Mouse (Mus musculus): ENCODE measurements at regions not wholly inside any gene's neighbourhood (a gene's known extent, or its start where the extent isn't known, plus 50 kb on each side); places are given as distances from the start of the nearest gene placed in this dataset.

DNA sequence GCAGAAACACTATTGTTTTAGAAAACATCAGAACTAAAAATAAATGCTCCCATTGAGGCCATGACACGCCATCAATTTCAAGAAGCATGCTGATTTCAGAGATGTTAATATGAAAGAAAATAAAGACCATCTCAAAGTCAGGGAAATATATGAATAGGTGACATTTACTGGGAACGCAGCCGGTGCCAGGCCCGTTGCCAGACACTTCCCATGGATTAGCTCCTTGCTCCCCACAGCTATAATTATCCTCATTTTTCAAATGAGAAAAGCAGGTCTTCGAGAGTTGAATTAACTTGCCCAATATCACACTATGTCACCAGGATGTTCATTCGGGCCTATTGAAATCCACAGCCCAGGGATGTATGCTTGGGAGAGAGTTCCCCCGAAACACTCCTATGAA, 165.2 kb upstream of the Rgma start:
- H3K4me1 ChIP-seq (ENCODE audit: control insufficient read depth, insufficient read depth, low read depth, low read length), result peaks cover 20% of the 10 kb centered on the region
- no peaks in the 10 kb centered on the region for H3K9me3 ChIP-seq (ENCODE audit: control insufficient read depth, low read length)
- no peak overlapping the region for H3K9ac ChIP-seq (ENCODE audit: low read depth, low read length)
- WGBS, result 42% methylated on average over 7 of the region's 7 CpGs
- H3K27ac ChIP-seq (ENCODE audit: low read depth, low read length), result peak overlapping the region; percentile 76
- H3K4me3 ChIP-seq (ENCODE audit: low read length), result no peak overlapping the region
- ATAC-seq, result 0 out of 2 replicates have a peak, but pooled peaks have one; percentile 7
- H3K4me2 ChIP-seq (ENCODE audit: low read length), result no peak overlapping the region
- H3K36me3 ChIP-seq (ENCODE audit: control insufficient read depth, insufficient read depth, low read length), result no peaks in the 10 kb centered on the region
- no peaks in the 10 kb centered on the region for H3K27me3 ChIP-seq (replicated peaks; ENCODE audit: control insufficient read depth, insufficient read depth, low read length)

DNA sequence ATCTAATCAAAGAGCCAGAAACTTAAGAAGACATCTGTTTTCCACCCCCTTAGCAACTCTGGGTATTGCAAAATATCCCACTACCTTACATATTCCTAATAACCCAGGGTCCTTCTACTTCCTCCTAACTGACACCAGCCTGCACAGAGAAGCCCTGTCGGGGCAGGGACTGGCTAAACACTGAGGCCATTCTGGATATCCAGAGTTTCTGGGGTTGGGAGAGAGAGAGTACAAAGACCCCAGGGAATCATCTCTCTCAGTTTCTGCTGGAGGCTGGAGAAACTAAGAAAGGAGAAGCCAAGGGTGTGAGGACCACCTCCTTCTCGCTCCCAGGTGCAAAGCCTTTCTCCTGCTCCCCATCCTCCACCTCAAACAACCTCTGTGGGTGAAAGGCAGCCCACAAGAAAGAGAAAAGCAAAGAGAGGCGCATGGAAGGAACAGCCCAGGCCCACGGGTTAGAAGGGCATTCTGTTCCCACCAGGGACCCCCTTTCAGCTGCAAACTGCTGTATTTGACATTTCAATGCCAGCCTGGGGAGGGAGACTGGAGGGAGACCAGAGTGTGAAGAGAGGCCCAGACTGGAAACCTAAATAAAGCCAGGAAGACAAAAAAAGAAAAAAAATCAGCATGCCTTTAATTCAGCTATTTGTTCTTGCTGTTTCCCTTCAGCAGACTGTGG, 152.9 kb upstream of the Rgma start:
- WGBS, result 10% methylated on average over 4 of the region's 4 CpGs
- H3K4me2 ChIP-seq (ENCODE audit: low read length), result no peak overlapping the region
- H3K27ac ChIP-seq (ENCODE audit: low read depth, low read length), result peak overlapping the region; percentile 67
- no peaks in the 10 kb centered on the region for H3K9me3 ChIP-seq (ENCODE audit: control insufficient read depth, low read length)
- H3K9ac ChIP-seq (ENCODE audit: low read depth, low read length), result no peak overlapping the region
- H3K36me3 ChIP-seq (ENCODE audit: control insufficient read depth, insufficient read depth, low read length), result no peaks in the 10 kb centered on the region
- H3K4me1 ChIP-seq (ENCODE audit: control insufficient read depth, insufficient read depth, low read depth, low read length), result peaks cover 5% of the 10 kb centered on the region
- H3K27me3 ChIP-seq (replicated peaks; ENCODE audit: control insufficient read depth, insufficient read depth, low read length), result no peaks in the 10 kb centered on the region
- H3K4me3 ChIP-seq (ENCODE audit: low read length), result no peak overlapping the region
- peak; percentile 95 for ATAC-seq

DNA sequence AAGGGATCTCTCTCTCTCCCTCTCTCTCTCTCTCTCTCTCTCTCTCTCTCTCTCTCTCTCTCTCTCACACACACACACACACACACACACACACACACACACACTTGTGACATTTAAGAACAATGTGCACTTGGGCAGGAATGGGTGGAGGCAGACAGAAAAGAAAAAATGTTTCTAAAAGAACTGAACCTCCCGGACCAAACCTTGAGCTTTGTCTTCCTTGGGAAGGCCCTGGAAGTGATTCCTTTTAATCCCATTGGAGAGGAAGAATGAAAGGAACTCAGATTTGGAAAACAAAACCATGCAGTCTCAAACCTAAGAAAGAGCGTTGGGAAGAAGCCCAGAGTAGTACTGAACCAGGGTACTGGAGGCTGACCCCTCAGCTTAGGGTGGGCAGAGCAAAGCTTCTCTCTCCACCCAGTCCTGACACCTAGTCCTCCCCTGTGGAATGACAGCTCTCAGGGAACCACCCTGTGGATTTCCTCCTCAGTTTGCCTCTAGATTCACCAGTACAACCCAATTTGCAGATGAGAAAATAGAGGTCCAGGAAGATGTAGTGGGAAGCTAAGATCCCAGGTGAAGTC, 152.3 kb upstream of the Rgma start:
- H3K4me3 ChIP-seq (ENCODE audit: low read length), result no peak overlapping the region
- H3K9me3 ChIP-seq (ENCODE audit: control insufficient read depth, low read length), result no peaks in the 10 kb centered on the region
- no peaks in the 10 kb centered on the region for H3K27me3 ChIP-seq (replicated peaks; ENCODE audit: control insufficient read depth, insufficient read depth, low read length)
- peak; percentile 76 for ATAC-seq
- H3K4me1 ChIP-seq (ENCODE audit: control insufficient read depth, insufficient read depth, low read depth, low read length), result peaks cover 5% of the 10 kb centered on the region
- H3K4me2 ChIP-seq (ENCODE audit: low read length), result no peak overlapping the region
- H3K27ac ChIP-seq (ENCODE audit: low read depth, low read length), result peak overlapping the region; percentile 4; the same call in 1 of the 2 replicates
- H3K36me3 ChIP-seq (ENCODE audit: control insufficient read depth, insufficient read depth, low read length), result no peaks in the 10 kb centered on the region
- WGBS, result 18% methylated on average over 2 of the region's 2 CpGs
- no peak overlapping the region for H3K9ac ChIP-seq (ENCODE audit: low read depth, low read length)

DNA sequence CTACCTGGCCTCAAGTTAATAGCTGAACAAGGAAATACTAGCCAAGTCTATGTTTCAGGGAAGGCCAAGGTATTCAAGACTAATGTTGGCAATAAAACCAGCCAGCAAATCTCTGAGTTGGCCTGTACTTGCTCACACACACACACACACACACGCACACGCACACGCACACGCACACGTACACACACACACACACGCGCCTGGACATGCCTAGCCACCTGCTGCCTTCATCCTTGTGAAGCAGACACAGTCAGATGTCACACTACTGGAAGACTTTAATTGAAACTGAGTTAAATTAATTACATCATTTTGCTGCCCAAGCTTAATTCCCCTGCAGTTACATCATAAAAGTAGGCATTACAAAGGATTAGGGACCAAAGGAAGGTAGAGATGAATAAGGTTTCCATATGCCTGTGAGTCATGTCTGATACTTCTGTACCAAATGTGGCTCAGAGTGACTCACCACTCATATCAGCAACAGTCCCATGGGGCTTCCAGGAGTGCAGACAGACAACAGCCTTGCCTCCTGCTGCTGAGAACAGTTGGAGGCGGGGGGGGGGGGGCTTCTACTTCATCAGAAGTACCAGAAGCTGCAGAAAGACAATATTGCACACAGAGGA, 141.7 kb upstream of the Rgma start:
- ATAC-seq, result no peak
- Histone ChIP-seq H3K27me3 (replicated peaks; ENCODE audit: control insufficient read depth, insufficient read depth, low read length) (no peaks in the 10 kb centered on the region), H3K4me2 (ENCODE audit: low read length) (no peak overlapping the region), H3K27ac (ENCODE audit: low read depth, low read length) (no peak overlapping the region), H3K4me1 (ENCODE audit: control insufficient read depth, insufficient read depth, low read depth, low read length) (no peaks in the 10 kb centered on the region), H3K4me3 (ENCODE audit: low read length) (no peak overlapping the region), H3K9ac (ENCODE audit: low read depth, low read length) (no peak overlapping the region), H3K9me3 (ENCODE audit: control insufficient read depth, low read length) (no peaks in the 10 kb centered on the region), H3K36me3 (ENCODE audit: control insufficient read depth, insufficient read depth, low read length) (no peaks in the 10 kb centered on the region)
- 96% methylated on average over 8 of the region's 8 CpGs for WGBS

DNA sequence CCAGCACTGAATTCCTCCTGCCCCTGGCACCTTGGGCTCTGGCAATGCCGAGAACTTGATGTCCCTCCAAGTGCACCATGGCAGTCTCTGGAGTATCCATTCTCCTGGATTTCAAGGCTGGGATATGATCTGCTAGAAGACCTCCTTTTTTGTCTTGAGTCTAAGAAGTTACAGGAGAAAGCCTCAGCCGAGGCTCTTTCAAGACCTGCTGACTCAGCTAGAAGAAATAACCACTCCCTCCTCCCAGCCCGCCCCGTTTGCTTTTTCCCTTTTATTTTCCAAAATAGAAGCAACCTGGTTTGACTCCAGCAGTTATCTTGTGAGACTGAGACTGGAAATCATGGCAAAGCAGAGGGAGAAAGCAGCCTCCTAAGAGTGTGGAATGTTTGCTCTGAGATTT, 136.8 kb upstream of the Rgma start:
- WGBS, result 27% methylated on average over 4 of the region's 4 CpGs
- no peaks in the 10 kb centered on the region for H3K9me3 ChIP-seq (ENCODE audit: control insufficient read depth, low read length)
- H3K27ac ChIP-seq (ENCODE audit: low read depth, low read length), result no peak overlapping the region
- no peaks in the 10 kb centered on the region for H3K4me1 ChIP-seq (ENCODE audit: control insufficient read depth, insufficient read depth, low read depth, low read length)
- no peak overlapping the region for H3K4me3 ChIP-seq (ENCODE audit: low read length)
- H3K27me3 ChIP-seq (replicated peaks; ENCODE audit: control insufficient read depth, insufficient read depth, low read length), result no peaks in the 10 kb centered on the region
- H3K36me3 ChIP-seq (ENCODE audit: control insufficient read depth, insufficient read depth, low read length), result no peaks in the 10 kb centered on the region
- no peak for ATAC-seq
- no peak overlapping the region for H3K9ac ChIP-seq (ENCODE audit: low read depth, low read length)
- H3K4me2 ChIP-seq (ENCODE audit: low read length), result no peak overlapping the region

DNA sequence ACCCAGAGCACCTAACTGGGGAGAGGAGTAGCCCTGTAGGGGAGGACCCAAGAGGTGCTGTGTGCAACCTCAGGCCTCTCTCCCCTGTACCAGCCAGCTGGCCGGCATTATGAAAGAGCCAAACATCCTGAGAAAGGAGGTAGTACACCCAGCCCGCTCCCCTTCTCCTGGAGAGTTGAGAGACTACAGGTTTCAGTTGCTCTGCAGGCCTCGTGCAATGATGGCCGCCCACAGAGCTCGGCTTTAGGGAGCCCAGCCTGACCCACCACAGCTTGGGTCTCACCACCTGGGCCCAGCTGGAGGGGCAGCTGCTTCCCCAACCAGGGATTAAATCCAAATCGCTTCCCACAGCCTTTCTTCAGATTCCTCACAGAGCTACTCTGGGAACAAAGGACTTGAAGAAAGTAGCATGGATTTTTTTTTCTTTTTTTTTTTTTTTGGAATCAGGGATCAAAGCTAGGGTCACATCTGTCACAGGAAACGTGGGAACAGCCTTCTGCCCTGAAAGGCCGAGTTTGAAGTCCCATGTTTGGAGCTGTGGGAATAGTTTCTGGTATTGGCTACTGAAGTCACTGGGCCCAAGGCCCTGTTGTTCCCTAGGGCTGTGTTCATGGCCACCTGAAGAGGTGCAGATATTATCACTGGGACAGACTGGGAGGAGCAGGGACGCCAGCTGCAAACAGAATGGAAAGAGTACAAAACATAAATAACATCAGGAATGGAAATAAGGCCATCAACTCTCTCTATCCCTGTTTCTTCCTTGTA, 131.5 kb upstream of the Rgma start:
- 38% methylated on average over 9 of the region's 9 CpGs for WGBS
- H3K4me3 ChIP-seq (ENCODE audit: low read length), result no peak overlapping the region
- H3K36me3 ChIP-seq (ENCODE audit: control insufficient read depth, insufficient read depth, low read length), result no peaks in the 10 kb centered on the region
- H3K9me3 ChIP-seq (ENCODE audit: control insufficient read depth, low read length), result no peaks in the 10 kb centered on the region
- H3K4me1 ChIP-seq (ENCODE audit: control insufficient read depth, insufficient read depth, low read depth, low read length), result no peaks in the 10 kb centered on the region
- ATAC-seq, result no peak
- no peak overlapping the region for H3K9ac ChIP-seq (ENCODE audit: low read depth, low read length)
- no peak overlapping the region for H3K27ac ChIP-seq (ENCODE audit: low read depth, low read length)
- H3K27me3 ChIP-seq (replicated peaks; ENCODE audit: control insufficient read depth, insufficient read depth, low read length), result no peaks in the 10 kb centered on the region
- no peak overlapping the region for H3K4me2 ChIP-seq (ENCODE audit: low read length)

DNA sequence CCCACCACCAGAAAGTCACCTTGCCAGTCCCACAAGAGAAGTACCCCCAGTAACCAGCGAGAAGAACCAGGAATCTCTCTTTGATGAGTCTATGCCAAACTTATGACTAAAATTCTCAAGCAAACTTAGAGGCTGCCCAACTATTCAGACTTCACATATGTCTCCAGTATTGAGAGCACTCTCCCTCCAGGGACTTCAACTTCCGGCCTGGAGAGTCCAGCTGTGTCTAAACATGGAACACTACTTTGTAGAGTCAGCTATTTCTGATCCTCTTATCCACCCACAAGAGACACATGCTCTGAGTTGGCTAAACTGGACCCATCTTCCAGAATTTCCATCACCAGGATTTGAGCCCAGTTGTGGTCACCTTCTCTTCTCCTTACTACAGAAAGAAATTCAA, 129.9 kb upstream of the Rgma start:
- H3K36me3 ChIP-seq (ENCODE audit: control insufficient read depth, insufficient read depth, low read length), result no peaks in the 10 kb centered on the region
- no peak overlapping the region for H3K27ac ChIP-seq (ENCODE audit: low read depth, low read length)
- H3K4me3 ChIP-seq (ENCODE audit: low read length), result no peak overlapping the region
- WGBS, result 92% methylated on average over 2 of the region's 2 CpGs
- no peaks in the 10 kb centered on the region for H3K27me3 ChIP-seq (replicated peaks; ENCODE audit: control insufficient read depth, insufficient read depth, low read length)
- no peaks in the 10 kb centered on the region for H3K4me1 ChIP-seq (ENCODE audit: control insufficient read depth, insufficient read depth, low read depth, low read length)
- H3K4me2 ChIP-seq (ENCODE audit: low read length), result no peak overlapping the region
- no peaks in the 10 kb centered on the region for H3K9me3 ChIP-seq (ENCODE audit: control insufficient read depth, low read length)
- H3K9ac ChIP-seq (ENCODE audit: low read depth, low read length), result no peak overlapping the region
- no peak for ATAC-seq

DNA sequence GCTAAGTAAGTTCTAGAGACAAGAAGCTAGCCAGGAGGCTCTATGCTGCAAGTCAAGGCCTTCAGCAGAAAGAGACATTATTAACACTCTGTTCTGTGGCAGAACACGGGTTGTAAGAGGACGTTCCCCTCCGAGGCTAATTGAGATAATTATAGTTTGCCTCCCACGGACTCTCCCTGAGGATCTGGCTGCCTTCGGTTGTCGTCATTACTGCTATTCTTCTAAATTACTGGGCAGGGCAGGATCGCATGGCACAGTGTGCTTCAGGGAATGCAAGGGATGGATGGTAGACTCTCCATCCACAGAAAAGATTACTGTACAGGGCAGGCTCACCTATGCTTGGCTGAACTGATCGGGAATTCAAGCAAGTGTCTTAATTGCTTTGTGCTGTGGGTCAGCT, 124.7 kb upstream of the Rgma start:
- 33% methylated on average over 8 of the region's 8 CpGs for WGBS
- Histone ChIP-seq H3K27me3 (replicated peaks; ENCODE audit: control insufficient read depth, insufficient read depth, low read length) (no peaks in the 10 kb centered on the region), H3K4me3 (ENCODE audit: low read length) (no peak overlapping the region), H3K36me3 (ENCODE audit: control insufficient read depth, insufficient read depth, low read length) (no peaks in the 10 kb centered on the region), H3K9ac (ENCODE audit: low read depth, low read length) (no peak overlapping the region), H3K9me3 (ENCODE audit: control insufficient read depth, low read length) (no peaks in the 10 kb centered on the region), H3K4me1 (ENCODE audit: control insufficient read depth, insufficient read depth, low read depth, low read length) (no peaks in the 10 kb centered on the region; the same call in 1 of the 2 replicates), H3K27ac (ENCODE audit: low read depth, low read length) (no peak overlapping the region), H3K4me2 (ENCODE audit: low read length) (no peak overlapping the region)
- ATAC-seq, result no peak

DNA sequence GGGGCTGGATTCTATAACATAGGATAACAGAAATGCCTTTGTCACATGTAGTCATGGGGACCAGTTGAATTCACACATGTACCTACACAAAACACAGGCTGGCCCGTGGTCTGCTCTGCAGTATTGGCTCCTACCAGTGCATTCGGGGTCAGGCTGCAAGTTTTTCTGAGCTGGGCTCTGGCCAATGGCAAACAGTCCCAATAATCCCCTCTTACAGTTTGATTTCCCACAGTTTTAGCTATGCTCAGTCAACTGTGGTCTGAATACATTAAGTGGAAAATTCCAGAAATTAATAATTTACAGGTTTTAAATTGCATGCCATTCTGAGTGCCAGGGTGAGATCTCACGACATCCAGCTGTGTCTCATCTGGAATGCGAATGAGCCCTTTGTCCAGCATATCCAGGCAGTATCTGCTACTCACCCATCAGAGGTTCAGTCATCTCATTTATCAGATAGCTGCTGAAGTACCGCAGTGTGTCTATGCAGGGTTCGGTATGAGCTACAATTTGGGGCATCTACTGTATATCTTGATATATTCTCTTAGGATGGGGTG, 124.0 kb upstream of the Rgma start:
- Histone ChIP-seq H3K4me1 (ENCODE audit: control insufficient read depth, insufficient read depth, low read depth, low read length) (no peaks in the 10 kb centered on the region; the same call in 1 of the 2 replicates), H3K4me3 (ENCODE audit: low read length) (no peak overlapping the region), H3K27ac (ENCODE audit: low read depth, low read length) (no peak overlapping the region), H3K27me3 (replicated peaks; ENCODE audit: control insufficient read depth, insufficient read depth, low read length) (no peaks in the 10 kb centered on the region), H3K9ac (ENCODE audit: low read depth, low read length) (no peak overlapping the region), H3K36me3 (ENCODE audit: control insufficient read depth, insufficient read depth, low read length) (no peaks in the 10 kb centered on the region), H3K9me3 (ENCODE audit: control insufficient read depth, low read length) (no peaks in the 10 kb centered on the region), H3K4me2 (ENCODE audit: low read length) (no peak overlapping the region)
- WGBS, result 59% methylated on average over 6 of the region's 6 CpGs
- ATAC-seq, result no peak
